Mouse (Mus musculus): ENCODE data around the gene Fbxo24.

Gene Fbxo24

DNA sequence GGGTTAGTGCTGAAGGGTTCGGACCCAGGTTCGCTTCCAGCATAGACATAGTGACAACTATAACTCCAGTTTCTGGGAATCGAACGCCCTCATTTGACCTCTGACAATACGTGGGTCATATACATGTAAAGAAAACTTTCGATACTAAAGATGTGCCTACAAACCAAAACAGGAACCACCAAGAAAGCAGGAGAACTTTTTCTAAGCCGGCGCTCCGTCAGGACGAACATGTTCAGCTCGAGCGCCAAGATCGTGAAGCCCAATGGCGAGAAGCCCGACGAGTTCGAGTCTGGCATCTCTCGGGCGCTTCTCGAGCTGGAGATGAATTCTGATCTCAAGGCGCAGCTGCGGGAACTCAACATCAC lies 27.5 kb downstream of the Fbxo24 start:
- DNase-seq (ENCODE audit: low spot score in 2 of 2), result no peak

DNA sequence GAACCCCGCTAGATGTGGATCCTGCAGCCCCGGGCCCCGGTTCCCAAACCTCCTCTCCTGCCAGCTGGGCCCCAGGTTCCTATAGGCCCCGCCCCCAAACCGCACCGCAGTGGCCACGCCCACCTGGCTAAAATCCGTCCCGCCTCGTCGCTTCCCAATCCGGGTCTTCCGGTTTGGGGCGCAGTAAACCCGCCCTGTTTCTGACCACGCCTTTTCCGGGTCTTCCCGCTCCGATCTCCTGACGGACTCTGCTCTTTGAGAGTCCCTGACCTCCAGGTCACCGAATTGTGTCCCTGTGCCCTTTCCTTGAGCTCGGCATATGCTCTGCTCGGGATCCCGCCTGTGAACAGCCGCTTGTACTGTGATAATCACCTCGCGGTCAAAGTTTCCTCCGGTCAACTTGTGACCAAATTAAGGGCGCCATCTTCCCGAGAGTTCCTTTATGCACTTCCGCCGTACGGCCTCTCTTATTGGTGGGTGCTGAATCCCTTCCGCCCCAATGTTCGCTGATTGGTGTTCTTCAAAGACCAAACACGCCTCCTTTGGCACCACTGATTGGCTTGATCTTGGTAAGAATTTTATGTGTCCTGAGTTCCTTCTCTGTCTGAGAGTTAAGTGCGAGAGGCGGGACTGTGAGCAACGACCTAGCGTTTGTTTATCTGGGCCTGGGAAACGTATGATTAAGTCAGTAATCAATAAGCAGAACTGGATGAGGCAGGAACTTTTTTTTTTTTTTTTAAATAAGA lies 28.0 kb downstream of the Fbxo24 start, which contains the start of gene Mospd3:
Gene Mospd3 (minus strand): TSS at position 440 of the 746 bp plus-strand sequence.
- DNase-seq (ENCODE audit: low spot score in 2 of 2), result peak; percentile 94 to 96

- DNase-seq (ENCODE audit: low spot score in 2 of 2), result no peak
These were observed 28.6 kb downstream of the Fbxo24 start for GRCm38 (mm10) chr5:137600281-137600618.

- DNase-seq (ENCODE audit: low spot score in 2 of 2), result no peak
These were observed 29.2 kb downstream of the Fbxo24 start for GRCm38 (mm10) chr5:137599600-137599999.

DNA sequence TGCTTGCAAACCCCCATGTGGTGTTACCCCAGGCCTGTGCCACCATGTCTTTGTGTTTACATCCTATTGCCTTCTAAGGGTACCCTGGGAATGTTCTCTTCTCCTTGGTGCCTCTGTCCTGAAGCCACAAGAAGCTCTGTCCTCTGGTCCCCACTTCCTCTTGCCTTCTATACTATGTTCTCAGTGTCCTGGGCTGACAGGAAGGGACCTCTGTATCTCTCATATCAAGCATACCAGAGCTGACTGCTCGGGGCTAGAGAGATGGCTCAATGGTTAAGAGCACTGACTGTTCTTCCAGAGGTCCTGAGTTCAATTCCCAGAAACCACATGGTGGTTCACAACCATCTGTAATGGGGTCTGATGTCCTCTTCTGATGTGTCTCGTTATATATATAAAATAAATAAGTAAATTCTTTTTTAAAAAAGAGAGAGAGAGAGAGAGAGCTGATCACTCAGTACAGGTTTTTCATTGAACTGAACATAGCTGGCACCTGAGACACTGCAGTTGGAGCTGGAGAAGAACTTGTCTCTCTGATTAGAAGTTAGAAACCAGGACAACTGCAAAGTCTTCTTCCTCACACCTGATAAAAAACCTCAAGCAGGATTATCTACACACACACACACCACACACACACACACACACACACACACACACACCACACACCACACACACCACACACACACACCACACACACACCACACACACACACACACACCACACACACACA lies 30.5 kb downstream of the Fbxo24 start:
- no peak for DNase-seq (ENCODE audit: low spot score in 2 of 2)

- DNase-seq (ENCODE audit: low spot score in 2 of 2), result no peak
These were observed 31.2 kb downstream of the Fbxo24 start for GRCm38 (mm10) chr5:137597625-137598024.

DNA sequence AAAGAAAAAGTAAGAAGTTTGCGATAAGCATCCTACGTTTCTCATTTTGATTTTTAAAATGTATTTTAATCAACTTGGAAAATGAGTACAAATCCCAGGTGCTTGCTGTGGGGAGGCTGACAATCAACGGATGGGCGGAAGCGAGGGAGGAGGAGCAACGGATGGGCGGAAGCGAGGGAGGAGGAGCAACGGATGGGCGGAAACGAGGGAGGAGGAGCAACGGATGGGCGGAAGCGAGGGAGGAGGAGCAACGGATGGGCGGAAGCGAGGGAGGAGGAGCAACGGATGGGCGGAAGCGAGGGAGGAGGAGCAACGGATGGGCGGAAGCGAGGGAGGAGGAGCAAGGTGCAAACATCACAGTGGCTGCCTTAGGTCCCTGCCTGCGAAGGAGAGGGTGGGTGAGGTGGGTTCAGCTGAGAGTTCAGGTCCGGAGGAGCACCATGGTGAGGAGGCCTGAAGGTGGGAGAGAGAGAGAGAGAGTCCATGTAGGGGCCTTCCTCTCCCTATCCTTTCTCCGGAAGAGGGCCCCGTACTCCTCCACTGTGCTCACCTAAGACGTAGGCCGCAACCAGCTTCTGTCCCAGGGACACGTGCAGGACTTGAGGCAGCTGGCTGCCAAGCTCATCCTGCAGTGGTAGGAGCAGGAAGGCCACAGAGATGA lies 32.1 kb downstream of the Fbxo24 start:
- no peak for DNase-seq (ENCODE audit: low spot score in 2 of 2)

GRCm38 (mm10) chr5:137595921-137596320 lies 32.9 kb downstream of the Fbxo24 start:
- DNase-seq (ENCODE audit: low spot score in 2 of 2), result no peak

DNA sequence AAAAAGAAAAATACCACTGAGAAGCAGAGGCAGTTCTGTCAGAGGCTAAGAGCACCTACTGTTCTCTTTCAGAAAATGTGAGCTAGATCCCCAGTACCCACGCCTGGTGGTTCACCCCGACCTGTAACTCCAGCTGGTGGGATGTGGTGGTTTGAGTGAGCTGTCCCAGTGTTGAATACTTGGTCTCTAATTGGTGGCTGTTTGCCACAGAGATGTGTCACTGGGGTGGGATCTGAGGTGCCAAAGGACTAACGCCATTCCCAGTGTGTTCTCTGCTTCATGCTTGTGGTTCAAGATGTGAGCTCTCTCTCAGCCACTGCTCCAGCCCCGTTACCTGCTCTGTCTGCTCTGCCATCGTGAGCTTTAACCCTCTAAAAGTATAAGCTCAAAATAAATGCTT lies 38.3 kb downstream of the Fbxo24 start:
- no peak for DNase-seq (ENCODE audit: low spot score in 2 of 2)

DNA sequence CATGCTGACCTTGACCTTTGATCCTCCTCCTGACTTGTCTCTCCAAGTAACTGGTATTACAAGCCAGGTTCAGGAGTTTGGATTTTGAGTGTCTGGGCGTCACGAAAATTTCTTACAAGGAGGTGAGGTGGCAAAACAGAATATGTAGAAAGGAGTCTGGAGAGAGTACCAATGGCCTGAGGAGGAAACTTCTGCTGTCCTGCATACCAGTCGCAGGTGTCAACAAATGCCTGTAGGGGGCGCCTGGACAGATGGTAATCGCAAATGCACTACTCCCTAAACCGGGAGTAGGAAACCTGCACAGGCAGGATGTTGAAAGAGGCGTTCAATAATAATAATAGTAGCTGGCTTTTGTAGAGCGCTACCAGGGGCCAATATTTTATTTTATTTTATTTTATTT lies 43.8 kb downstream of the Fbxo24 start:
- peak; percentile 52 to 58 for DNase-seq (ENCODE audit: low spot score in 2 of 2)

DNA sequence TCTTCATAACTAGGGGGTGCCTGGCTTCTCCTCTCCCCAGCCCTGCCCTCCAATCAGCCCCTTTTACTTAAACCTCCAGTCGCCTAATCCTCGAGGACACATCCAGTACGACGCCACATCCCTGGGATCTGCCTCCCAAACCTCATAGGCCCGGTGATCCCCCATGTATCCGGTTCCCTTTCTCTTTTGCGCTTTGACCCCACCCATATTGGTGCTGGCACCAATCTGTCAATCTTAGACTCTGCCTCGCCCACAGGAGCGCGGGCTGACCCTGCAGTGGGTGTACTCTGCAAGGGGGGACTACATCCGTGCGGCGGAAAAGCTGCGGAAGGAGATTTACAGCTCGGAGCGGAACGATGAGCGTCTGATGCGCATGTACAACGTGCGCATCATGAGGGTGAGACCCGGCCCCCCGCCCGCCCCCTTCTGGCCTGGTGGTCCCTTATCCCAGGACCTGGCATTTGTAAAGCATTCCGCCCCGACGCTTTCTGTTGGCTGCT lies 45.1 kb downstream of the Fbxo24 start:
- no peak for DNase-seq (ENCODE audit: low spot score in 2 of 2)

DNA sequence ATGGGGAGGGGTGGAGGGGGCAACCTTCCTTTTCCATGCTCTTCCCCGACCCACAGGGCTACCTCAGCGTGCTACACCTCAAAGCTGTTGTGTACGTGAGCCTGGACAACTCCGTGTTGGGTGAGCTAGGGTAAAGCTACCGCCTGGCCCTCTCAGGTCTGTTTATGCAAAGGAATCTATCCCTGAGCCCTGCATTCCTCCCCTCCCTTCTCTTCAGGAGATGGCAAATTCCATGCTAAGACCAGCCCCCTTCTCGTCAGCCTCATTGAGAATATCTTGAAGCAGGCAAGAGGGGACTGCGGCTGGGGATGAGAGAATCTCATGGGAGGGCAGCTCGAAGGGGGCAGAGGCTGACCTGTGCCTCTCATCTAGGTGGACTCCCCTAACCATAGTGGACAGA lies 46.1 kb downstream of the Fbxo24 start:
- no peak for DNase-seq (ENCODE audit: low spot score in 2 of 2)

- no peak for DNase-seq (ENCODE audit: low spot score in 2 of 2)
These were observed 48.6 kb downstream of the Fbxo24 start for GRCm38 (mm10) chr5:137580246-137580645.

DNA sequence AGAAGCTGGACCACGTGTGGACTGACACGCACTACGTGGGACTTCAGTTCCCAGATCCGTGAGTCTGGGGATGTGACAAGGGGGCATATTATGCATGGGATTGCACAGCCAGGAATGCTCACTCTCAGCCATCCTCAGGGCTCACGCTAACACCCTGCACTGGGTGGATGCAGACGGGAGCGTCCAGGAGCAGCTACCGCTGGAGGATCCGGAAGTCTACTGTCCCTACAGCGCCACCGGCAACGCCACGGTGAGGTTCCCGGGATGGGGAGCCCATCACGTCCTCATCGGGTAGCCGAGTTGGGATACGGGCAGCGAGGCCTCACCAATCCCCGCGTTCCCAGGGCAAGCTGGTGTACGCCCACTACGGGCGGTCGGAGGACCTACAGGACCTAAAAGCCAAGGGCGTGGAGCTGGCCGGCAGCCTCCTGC lies 54.3 kb downstream of the Fbxo24 start:
- peak; percentile 16 to 38 for DNase-seq (ENCODE audit: low spot score in 2 of 2)

DNA sequence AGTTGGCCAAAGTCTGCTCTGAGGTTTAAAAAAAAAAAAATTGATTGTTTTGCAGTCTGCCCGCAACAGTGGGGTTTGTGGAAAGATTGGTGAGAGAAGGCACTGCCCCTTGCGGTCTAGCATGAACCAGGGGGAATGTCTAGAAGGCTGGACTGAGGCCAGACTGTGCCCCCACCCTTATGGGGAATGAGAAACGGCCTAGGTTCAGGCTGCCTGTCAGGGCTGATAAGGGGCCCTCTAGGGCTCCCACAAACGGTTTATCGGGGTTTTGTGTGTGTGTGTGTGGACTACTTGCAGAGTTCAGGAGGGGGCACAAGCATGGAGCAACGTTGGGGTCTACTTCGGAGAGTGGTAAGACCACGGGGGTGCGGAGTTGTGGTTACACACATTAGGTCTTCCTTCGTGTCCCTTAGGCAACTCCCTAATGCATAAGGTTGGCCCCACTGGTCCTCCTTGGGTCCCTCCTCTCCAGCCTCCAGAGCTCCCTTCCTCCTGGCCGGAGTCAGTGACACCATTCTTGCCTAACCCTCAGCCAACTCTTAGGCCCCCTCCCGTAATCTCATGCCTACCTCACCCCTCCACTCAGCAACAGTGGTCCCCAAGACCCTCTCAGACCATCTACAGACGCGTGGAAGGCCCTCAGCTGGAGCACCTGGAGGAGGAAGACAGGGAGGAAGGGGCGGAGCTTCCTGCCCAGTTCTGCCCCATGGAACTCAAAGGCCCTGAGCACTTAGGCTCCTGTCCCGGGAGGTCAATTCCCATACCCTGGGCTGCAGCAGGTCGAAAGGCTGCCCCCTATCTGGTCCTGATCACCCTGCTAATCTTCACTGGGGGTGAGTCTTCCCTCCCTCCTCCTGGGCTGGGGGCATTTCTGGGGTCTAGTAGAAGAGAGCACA lies 57.9 kb downstream of the Fbxo24 start:
- no peak for DNase-seq (ENCODE audit: low spot score in 2 of 2)

GRCm38 (mm10) chr5:137570181-137570580 lies 58.6 kb downstream of the Fbxo24 start:
- DNase-seq (ENCODE audit: low spot score in 2 of 2), result no peak

DNA sequence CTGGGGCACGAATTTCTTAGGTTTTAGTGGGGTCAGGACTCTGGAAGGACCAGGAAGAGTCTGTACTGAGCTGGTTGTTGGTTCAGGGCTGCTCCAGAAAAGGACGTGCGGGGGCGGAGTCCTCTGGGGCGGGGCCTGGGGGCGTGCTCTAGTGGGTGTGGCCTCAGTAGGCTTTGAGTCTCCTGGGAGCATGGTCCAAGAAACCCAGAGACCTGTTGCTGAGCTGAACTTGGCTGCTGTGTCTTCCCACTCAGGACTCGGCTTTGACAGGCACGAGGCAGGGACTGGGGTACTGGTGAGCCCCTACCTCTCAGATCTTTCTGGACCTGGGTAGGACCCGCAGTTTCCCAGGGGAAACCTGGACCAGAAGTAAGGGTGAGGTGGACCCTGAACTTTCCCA lies 59.1 kb downstream of the Fbxo24 start, which contains the start of gene Tfr2:
Gene Tfr2 (plus strand): TSS at position 176 of the 400 bp plus-strand sequence.
- no peak for DNase-seq (ENCODE audit: low spot score in 2 of 2)

DNA sequence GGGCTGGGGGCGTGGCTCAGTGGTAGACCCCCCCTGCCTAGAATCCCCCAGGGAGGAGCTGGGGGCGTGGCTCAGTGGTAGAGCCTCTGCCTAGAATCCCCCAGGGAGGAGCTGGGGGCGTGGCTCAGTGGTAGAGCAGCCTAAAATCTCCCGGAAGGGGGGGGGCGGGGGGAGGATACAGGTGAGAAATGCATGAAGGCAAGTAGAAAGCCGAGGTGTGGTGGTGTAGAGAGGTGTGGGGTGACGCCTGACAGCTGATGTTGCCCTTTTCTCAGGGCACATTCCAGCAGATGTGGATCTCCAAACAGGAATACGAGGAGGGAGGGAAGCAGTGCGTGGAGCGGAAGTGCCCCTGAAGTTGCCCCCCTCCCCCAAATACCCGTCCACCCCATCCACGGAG lies 59.8 kb downstream of the Fbxo24 start:
- DNase-seq (ENCODE audit: low spot score in 2 of 2), result no peak

DNA sequence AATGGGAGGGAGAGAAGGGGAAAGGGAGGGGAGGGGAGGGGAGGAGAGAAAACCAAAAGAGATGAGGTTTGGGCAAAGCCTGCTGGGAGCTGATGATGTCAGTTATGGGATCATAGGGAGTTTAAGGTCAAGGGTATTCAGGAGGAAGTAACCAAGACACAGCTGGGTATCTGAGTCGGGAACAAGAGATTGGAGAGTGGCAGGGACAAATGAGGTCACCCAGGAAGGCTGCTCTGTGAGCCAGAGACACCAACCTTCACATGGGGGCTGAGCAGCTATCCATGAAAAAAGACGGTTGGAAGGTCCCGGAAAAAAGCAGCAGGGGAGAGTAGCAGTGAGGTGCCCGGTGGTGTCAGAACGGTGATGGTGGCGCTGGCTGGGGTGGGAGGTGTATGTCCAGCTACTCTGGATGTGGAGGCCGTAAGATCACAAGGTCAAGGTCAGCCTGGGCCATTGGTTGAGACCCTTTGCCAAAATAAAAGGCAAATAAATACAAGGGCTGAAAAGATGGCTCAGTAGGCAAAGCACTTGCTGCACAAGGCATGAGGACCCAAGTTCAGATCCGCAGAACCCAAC lies 60.5 kb downstream of the Fbxo24 start:
- DNase-seq (ENCODE audit: low spot score in 2 of 2), result no peak

DNA sequence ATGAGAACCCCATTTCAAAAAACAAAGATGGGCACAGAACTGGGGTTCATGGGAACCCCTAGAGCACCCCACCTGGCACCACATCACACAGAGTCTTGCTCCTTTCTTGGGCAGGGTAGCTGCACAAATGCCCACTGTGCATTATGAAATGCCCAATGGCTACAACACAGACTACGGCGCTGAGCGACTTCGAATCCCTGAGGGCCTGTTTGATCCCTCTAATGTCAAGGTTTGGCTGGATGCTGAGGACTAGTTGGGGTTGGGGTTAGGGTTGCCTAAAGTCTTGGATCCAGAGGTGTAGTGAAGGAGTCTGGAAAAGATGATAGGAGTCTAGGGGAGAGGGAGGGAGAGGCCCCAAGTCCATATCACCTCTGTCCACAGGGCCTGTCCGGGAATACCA lies 62.4 kb downstream of the Fbxo24 start:
- no peak for DNase-seq (ENCODE audit: low spot score in 2 of 2)

DNA sequence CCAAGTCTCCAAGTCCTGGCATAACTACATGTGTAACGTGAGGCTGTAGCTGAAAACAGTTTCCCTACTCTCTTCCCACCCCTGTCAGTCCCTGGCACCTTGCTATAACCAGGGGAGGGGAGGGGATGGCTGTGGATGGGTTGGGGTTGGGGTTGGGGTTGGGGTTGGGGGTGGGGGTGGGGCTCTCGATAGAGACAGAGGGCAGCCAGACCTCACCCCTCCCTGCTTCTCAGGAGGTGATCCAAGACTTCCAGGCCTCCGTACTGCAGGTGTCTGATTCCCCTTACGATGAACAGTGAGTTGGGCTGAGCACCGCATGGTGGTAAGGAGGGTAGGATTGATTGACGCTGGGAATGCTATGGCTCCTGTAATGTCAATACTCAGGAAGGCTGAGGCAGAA lies 63.1 kb downstream of the Fbxo24 start:
- DNase-seq (ENCODE audit: low spot score in 2 of 2), result no peak
